Mouse (Mus musculus): Measurements from ENCODE around the gene Gm10563.

- TF ChIP-seq CTCF (IDR thresholded peaks at IDR 0.05; ENCODE audit: extremely low read depth, insufficient read depth, insufficient read length, insufficient replicate concordance) (no peak), POLR2A (IDR thresholded peaks at IDR 0.05; ENCODE audit: low read depth, low read length) (no peak)
Measured at GRCm38 (mm10) chr4:155601997-155602456, 43.2 kb downstream of the Gm10563 start.

Data from spleen, adult 2 months (tissue).